Mouse (Mus musculus): ENCODE results near the gene Alpl. TPM values are rescaled to one million over a fixed set of nuclear protein-coding genes. Genes with fewer than 3 reads are reported as not detected.
A peak's percentile ranks its signal among the peaks of the same experiment; 100 is the strongest.

The Alpl gene
- total RNA-seq, 2 experiments from 2014 or later: 51.5 to 72.3 TPM

- intact Hi-C loops (cut with DNase I): no loop called here
- no peak for DNase-seq
These were observed 48.6 kb downstream of the Alpl start for GRCm38 (mm10) chr4:137747590-137747989.

- no peak for DNase-seq
- intact Hi-C loops (cut with DNase I): no loop called here
These were observed 49.1 kb downstream of the Alpl start for GRCm38 (mm10) chr4:137747091-137747490.

- peak; percentile 47 to 56 for DNase-seq
- intact Hi-C loops (cut with DNase I): no loop called here
These were observed 51.7 kb downstream of the Alpl start for GRCm38 (mm10) chr4:137744433-137744918.

GRCm38 (mm10) chr4:137743791-137744190 is 52.4 kb downstream of the Alpl start:
- no peak for DNase-seq
- intact Hi-C loops (cut with DNase I): no loop called here

DNA sequence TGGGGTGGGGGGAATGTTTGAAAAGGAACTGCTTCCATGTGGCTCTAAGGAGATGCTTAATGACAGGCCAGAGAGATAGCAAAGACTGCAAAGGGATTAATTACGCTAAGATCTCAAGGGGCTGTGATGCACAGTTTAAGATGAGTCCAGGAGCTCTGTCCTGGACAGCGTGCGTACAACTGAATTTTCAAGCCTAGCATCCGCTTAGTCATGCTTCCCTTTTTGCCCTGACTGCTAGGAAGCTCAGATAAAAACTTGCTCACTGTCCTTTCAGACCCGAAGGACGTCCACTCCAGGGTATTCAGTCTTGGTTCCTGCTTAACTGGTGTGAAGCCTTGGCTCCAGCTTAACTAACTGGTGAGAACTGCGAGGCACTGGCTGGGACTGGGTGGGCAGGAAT is 55.8 kb downstream of the Alpl start:
- DNase-seq: no peak
- intact Hi-C loops (cut with DNase I): no loop called here

DNA sequence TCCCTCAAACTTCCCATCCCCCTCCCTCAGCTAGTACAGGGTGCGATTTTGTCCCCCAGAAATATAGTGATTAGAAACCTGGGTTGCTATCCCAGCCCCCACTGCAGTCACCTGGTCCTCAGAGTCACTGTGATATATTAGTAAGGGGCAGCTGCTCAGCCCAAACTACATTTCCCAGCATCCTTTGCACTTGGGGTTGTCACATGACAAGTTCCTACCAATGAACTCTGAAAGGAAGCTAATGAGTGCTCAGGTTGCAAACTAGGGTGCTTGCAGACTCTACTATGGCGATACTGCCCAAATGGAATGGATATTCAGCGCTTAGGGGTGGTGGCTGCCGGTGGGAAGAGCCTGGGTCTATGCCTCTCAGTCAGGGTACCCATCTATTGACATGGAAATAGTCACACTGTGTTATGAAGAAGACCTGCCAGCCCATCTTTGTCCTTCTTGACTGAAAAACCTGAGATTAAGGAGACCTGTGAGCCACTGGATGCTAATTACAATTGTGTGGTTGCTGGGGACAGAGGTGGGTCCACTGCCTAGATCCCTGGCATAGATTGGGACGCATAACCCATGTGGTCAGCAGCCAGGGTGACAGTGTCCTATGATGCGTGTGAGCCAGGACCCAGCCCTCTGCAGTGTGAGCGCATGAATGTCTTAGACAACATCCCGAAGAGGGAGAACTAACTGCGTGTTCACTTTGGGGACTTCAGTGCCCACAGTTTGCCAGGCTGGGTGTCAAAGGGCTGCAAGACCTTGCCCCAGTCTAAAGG is 56.8 kb downstream of the Alpl start:
- DNase-seq: peak in 1 of 2 experiments; percentile 40
- intact Hi-C loops (cut with DNase I): no loop called here

DNA sequence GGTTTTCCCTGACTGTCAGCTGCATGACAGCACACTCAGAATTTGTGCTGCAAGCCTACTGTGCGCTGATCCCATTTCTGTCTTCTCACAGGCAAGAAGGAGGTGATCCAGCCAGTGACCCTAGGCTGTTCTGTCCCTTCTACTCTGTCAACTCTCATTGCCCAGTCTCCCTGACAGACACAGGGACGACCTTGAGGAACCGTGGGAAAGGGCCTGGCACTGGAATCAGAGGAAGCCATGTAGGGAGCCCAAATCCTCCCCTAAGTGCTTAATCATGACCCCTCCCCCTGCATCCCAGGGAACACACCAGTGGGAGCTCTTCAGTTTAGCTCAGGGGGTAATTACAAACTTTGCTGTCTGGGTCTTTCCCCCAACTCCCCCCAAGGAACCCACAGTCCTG is 58.4 kb downstream of the Alpl start:
- intact Hi-C loops (cut with DNase I): no loop called here
- no peak for DNase-seq

GRCm38 (mm10) chr4:137736220-137736701 is 59.9 kb downstream of the Alpl start:
- DNase-seq: no peak
- intact Hi-C loops (cut with DNase I): no loop called here

DNA sequence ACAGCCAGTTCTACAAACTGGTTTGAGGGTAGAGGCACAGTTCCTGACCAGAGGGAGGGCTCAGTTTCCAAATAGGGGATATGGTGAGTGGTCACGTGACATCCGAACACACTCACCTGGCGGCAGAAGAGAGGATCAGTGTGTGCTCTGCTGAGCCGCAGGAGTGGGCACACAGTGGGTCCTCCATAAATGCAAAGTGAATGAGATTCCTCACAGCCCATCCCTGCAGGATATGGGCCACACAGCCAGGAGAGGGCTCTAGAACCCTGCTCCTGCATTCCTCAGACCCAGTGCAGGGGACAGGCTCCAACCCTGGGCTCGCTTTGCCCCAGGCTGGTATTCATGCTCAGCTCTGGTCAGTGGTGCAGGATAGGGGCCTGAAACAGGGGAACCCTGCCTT is 62.7 kb downstream of the Alpl start:
- intact Hi-C loops (cut with DNase I): no loop called here
- DNase-seq: no peak

GRCm38 (mm10) chr4:137732962-137733361 is 63.2 kb downstream of the Alpl start:
- no peak for DNase-seq
- intact Hi-C loops (cut with DNase I): no loop called here

- intact Hi-C loops (cut with DNase I): no loop called here
These were observed 63.8 kb downstream of the Alpl start for GRCm38 (mm10) chr4:137732361-137732760.

GRCm38 (mm10) chr4:137731891-137732290 is 64.3 kb downstream of the Alpl start:
- no peak for DNase-seq
- intact Hi-C loops (cut with DNase I): loop anchor here (2.0 kb wide), 1 partner anchor 221 kb away; no protein-coding TSS in a partner anchor

More at GRCm38 (mm10) chr4:137732361-137732760, 63.8 kb downstream of the Alpl start:
- DNase-seq: no peak

DNA sequence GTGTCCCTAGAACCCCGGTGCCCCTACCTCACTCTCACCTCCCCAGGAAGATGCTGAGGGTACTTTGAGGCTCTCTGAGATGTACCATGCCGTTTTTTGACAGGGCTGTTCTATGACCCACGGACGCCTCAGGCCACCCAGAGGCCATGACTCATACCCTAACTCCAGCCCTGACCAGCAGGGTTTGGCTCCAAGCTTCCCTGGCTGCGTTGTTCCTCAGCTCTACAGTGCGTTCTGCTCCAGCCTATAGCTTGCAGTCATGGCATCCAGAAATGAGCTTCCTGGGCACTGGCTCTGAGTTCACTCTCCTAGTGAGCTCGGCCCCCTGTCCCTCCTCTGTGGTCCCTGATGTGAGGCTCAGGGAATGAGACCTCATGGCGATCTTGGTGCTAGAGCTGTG is 65.4 kb downstream of the Alpl start:
- intact Hi-C loops (cut with DNase I): loop anchor here (1.0 to 2.0 kb wide), 3 partner anchors 66 to 222 kb away; partner anchors contain the start of gene Alpl
- DNase-seq: no peak

DNA sequence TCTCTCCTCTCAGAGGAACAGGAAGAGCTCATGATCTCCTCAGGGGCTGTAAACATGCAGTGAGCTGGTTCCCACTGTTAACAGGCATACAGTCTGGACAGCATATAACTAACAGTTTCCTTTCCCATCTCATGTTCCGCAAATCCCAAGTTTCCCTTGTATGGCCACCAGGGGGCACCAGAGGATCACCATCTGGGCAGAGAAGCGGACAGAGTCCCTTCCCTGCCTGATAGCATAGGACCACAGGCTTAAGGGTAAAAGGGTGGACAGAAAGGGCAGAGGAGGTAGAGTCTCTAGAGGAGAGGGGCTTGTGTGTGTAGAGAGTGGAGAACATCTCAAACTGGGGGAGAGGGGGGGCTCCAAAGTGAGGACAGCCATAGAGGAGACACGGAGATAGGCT is 66.0 kb downstream of the Alpl start:
- intact Hi-C loops (cut with DNase I): loop anchor here (1.0 to 2.0 kb wide), 3 partner anchors 66 to 223 kb away; partner anchors contain the start of gene Alpl
- peak; percentile 91 to 94 for DNase-seq

GRCm38 (mm10) chr4:137729155-137729855 is 66.9 kb downstream of the Alpl start:
- DNase-seq: no peak
- intact Hi-C loops (cut with DNase I): no loop called here

DNA sequence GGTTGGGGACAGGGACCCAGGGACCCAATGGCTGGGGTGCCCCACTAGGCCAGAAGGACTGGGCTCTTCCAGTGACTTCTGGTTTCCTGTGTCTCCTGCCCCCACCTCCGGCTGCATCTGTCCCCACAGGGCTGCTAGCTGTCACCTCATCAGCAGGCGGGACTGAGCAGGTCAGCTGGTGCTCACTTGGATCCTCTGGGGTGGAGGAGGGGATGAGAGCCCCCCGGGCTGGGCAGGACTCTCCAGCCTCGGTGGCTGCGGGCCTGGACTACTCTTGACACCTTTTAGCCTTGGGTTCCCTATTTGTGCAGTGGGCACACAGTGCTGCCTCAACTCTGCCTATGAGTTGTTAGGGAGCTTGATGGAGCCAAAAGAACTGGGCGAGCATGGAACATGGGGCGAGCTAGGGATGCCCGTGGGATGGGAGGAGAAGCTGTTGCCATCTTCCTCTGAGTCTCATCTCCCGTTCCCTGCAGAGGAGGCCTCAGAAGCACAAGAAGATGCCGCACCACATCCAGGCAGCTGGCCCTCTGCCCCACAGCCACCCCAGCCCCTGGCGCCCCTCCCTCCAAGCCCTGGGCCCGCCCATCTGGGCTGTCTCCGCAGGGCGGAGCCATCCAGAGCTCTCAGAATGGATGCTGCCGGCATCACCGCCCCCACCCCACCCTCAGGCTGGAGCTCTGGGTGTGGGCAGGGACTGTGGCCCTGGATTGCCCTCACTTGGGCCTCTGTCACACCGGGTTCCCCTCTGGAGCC is 67.6 kb downstream of the Alpl start:
- intact Hi-C loops (cut with DNase I): no loop called here
- peak; percentile 34 to 45 for DNase-seq

DNA sequence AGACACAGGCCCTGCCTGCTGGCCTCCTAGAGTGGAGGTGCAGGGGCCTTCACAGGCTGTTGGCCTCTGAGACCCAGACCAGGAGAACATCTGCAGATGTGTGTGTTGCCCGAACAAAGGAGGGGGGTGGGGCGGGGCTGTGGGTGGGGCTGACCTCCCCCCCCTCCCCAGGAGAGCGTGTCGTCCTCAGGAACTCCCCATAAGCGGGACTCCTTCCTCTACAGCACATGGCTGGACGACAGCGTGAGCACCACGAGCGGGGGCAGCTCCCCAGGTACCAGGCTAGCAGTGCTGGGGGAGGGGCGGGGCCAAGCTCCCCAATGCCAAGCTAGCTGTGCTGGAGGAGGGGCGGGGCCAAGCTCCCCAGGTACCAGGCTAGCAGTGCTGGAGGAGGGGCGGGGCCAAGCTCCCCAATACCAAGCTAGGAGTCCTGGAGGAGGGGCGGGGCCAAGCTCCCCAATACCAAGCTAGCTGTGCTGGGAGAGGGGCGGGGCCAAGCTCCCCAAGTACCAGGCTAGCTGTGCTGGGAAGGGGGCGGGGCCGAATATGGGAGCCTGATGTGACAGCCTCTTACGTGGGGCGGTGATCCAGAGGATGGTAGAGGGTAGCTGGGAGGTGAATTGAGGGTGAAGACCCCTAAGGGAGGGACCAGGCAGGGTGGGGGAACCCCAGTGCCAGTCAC is 68.5 kb downstream of the Alpl start:
- intact Hi-C loops (cut with DNase I): no loop called here

DNA sequence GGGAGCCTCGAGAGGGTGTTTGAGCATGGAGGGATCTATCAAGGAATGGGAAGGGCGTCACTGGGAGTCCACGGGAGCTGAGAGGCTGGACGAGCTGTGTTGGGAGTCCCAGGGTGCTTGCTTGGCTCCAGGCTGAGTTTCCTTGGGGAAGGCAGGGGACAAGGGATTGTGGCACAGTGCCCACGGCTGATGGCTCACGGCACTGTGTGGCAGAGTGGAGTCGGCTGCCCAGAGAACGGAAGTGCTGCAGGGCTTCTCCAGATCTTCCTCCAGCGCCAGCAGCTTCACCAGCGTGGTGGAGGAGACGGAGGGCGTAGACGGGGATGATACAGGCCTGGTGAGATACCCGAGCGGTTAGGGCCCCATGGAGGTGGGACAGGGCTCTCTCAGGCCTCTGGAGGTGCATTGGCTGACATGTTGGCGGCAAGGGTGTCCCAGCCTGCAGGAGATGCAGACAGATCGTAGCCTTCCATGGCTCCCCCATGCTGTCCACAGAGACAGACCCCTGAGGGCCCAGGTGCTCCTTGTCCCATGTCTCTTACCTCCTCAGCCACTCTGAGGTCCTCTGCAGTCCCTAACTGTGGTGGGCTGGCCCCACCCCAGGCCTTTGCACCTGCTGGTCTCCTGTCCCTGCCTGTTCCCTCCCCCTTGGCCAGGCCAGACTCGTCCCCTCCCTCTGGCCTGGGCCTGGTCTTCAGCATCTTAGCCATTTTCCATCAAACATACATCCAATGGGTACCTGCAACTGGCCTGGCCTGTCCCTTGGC is 69.3 kb downstream of the Alpl start:
- intact Hi-C loops (cut with DNase I): no loop called here
- no peak for DNase-seq

More for the DNA sequence above, 68.5 kb downstream of the Alpl start:
- DNase-seq: no peak

DNA sequence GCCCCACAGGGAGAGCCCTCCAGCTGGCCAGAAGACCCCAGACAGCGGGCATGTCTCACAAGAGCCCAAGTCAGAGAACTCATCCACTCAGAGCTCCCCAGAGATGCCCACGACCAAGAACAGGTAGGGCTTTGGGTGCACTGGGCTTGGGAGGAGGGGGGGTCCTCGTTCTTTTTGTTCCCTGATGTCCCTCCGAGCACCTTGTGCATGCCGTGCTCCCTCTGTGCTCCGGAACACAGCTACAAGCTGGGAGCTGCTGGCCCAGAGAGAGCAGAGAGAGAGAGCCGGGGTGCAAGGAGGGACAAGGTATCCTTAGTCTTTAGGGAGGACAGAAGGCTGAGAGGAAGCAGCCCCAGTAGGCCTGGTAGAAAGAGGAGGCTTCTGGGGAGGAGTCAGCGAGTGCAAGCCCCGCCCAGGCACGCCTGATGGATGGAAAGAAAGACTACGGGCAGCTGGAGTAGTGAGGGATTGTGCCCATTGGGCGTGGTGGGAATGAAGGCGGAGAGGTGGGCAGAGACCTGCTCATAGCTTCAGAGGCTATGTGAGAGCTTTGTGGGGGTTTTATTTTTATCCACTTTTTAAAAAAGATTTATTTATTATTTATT is 70.5 kb downstream of the Alpl start:
- intact Hi-C loops (cut with DNase I): no loop called here
- DNase-seq: no peak

Data from heart, postnatal 14 days (tissue).